Mouse (Mus musculus): ENCODE results near the gene Commd4. TPM values are rescaled to one million over a fixed set of nuclear protein-coding genes. Genes with fewer than 3 reads are reported as not detected.

Commd4 gene
- polyA plus RNA-seq, 1 experiment from 2014 or later, result 133 TPM

GRCm38 (mm10) chr9:57138507-57138906 is 19.6 kb downstream of the Commd4 start:
- 92% methylated on average over 6 of the region's 6 CpGs for WGBS
- TF ChIP-seq CTCF (IDR thresholded peaks at IDR 0.05; ENCODE audit: low read depth), result no peak
- no peak overlapping the region for H3K4me2 ChIP-seq (ENCODE audit: low read length)

GRCm38 (mm10) chr9:57137777-57138176 is 20.4 kb downstream of the Commd4 start:
- no peak for DNase-seq (ENCODE audit: low spot score)
- no peak for ATAC-seq (replicated peaks; ENCODE audit: low FRiP score, low read depth)
- Histone ChIP-seq H3K9me3 (replicated peaks; ENCODE audit: low read length) (no peaks in the 10 kb centered on the region), H3K4me1 (replicated peaks; ENCODE audit: insufficient read depth, low read length) (no peaks in the 10 kb centered on the region), H3K27me3 (ENCODE audit: insufficient read depth, low read length) (no peaks in the 10 kb centered on the region), H3K27ac (no peak overlapping the region), H3K4me3 (replicated peaks; ENCODE audit: low read depth, low read length) (no peak overlapping the region), H3K9ac (ENCODE audit: low read depth, low read length) (no peak overlapping the region), H3K4me2 (ENCODE audit: low read length) (no peak overlapping the region), H3K36me3 (ENCODE audit: insufficient read depth, low read length) (peaks cover 51% of the 10 kb centered on the region)
- no peak for TF ChIP-seq CTCF (IDR thresholded peaks at IDR 0.05; ENCODE audit: low read depth)
- 81% methylated on average over 9 of the region's 9 CpGs for WGBS

More at GRCm38 (mm10) chr9:57138507-57138906, 19.6 kb downstream of the Commd4 start:
- Histone ChIP-seq H3K9ac (ENCODE audit: low read depth, low read length) (no peak overlapping the region), H3K36me3 (ENCODE audit: insufficient read depth, low read length) (peaks cover 52% of the 10 kb centered on the region), H3K9me3 (replicated peaks; ENCODE audit: low read length) (no peaks in the 10 kb centered on the region), H3K27me3 (ENCODE audit: insufficient read depth, low read length) (no peaks in the 10 kb centered on the region), H3K27ac (no peak overlapping the region), H3K4me1 (replicated peaks; ENCODE audit: insufficient read depth, low read length) (no peaks in the 10 kb centered on the region), H3K4me3 (replicated peaks; ENCODE audit: low read depth, low read length) (no peak overlapping the region)
- ATAC-seq (replicated peaks; ENCODE audit: low FRiP score, low read depth), result no peak
- no peak for DNase-seq (ENCODE audit: low spot score)

GRCm38 (mm10) chr9:57137246-57137645 is 20.9 kb downstream of the Commd4 start:
- Histone ChIP-seq H3K4me1 (replicated peaks; ENCODE audit: insufficient read depth, low read length) (no peaks in the 10 kb centered on the region), H3K4me2 (ENCODE audit: low read length) (no peak overlapping the region), H3K27me3 (ENCODE audit: insufficient read depth, low read length) (no peaks in the 10 kb centered on the region), H3K27ac (no peak overlapping the region), H3K36me3 (ENCODE audit: insufficient read depth, low read length) (peaks cover 48% of the 10 kb centered on the region), H3K9ac (ENCODE audit: low read depth, low read length) (no peak overlapping the region), H3K9me3 (replicated peaks; ENCODE audit: low read length) (no peaks in the 10 kb centered on the region), H3K4me3 (replicated peaks; ENCODE audit: low read depth, low read length) (no peak overlapping the region)
- 78% methylated on average over 6 of the region's 6 CpGs for WGBS
- no peak for TF ChIP-seq CTCF (IDR thresholded peaks at IDR 0.05; ENCODE audit: low read depth)
- ATAC-seq (replicated peaks; ENCODE audit: low FRiP score, low read depth), result no peak
- no peak for DNase-seq (ENCODE audit: low spot score)

- peaks cover 24% of the 10 kb centered on the region for H3K36me3 ChIP-seq (ENCODE audit: insufficient read depth, low read length)
- ATAC-seq (replicated peaks; ENCODE audit: low FRiP score, low read depth) (peak; percentile 91), DNase-seq (ENCODE audit: low spot score) (peak; percentile 96)
- no peaks in the 10 kb centered on the region for H3K9me3 ChIP-seq (replicated peaks; ENCODE audit: low read length)
- peak within 1 kb of the TSS; percentile 84 for H3K4me3 ChIP-seq (replicated peaks; ENCODE audit: low read depth, low read length)
- H3K9ac ChIP-seq (ENCODE audit: low read depth, low read length), result peak within 1 kb of the TSS; percentile 81
- peak within 1 kb of the TSS; percentile 95 for H3K4me2 ChIP-seq (ENCODE audit: low read length)
- peak; percentile 89 for TF ChIP-seq CTCF (IDR thresholded peaks at IDR 0.05; ENCODE audit: low read depth)
- no peaks in the 10 kb centered on the region for H3K27me3 ChIP-seq (ENCODE audit: insufficient read depth, low read length)
- H3K4me1 ChIP-seq (replicated peaks; ENCODE audit: insufficient read depth, low read length), result no peaks in the 10 kb centered on the region
- under 1% methylated on average over 58 of the region's 58 CpGs for WGBS
- H3K27ac ChIP-seq, result peak within 1 kb of the TSS; percentile 99
Observed at GRCm38 (mm10) chr9:57130577-57131433, 27.3 kb downstream of the Commd4 start, which contains the start of gene Man2c1. Man2c1 (plus strand) TSS chr9:57130690.

GRCm38 (mm10) chr9:57129641-57130040 is 28.5 kb downstream of the Commd4 start:
- Histone ChIP-seq H3K4me3 (replicated peaks; ENCODE audit: low read depth, low read length) (no peak overlapping the region; the same call in 1 of the 2 replicates), H3K36me3 (ENCODE audit: insufficient read depth, low read length) (peaks cover 25% of the 10 kb centered on the region), H3K27ac (no peak overlapping the region), H3K9ac (ENCODE audit: low read depth, low read length) (no peak overlapping the region), H3K27me3 (ENCODE audit: insufficient read depth, low read length) (no peaks in the 10 kb centered on the region), H3K4me1 (replicated peaks; ENCODE audit: insufficient read depth, low read length) (no peaks in the 10 kb centered on the region), H3K9me3 (replicated peaks; ENCODE audit: low read length) (no peaks in the 10 kb centered on the region), H3K4me2 (ENCODE audit: low read length) (peak overlapping the region; percentile 95)
- no peak for TF ChIP-seq CTCF (IDR thresholded peaks at IDR 0.05; ENCODE audit: low read depth)
- DNase-seq (ENCODE audit: low spot score), result no peak
- ATAC-seq (replicated peaks; ENCODE audit: low FRiP score, low read depth), result no peak

GRCm38 (mm10) chr9:57117261-57117755 is 40.8 kb downstream of the Commd4 start:
- Histone ChIP-seq H3K4me2 (ENCODE audit: low read length) (no peak overlapping the region), H3K27ac (no peak overlapping the region), H3K27me3 (ENCODE audit: insufficient read depth, low read length) (no peaks in the 10 kb centered on the region), H3K4me3 (replicated peaks; ENCODE audit: low read depth, low read length) (no peak overlapping the region), H3K9me3 (replicated peaks; ENCODE audit: low read length) (no peaks in the 10 kb centered on the region), H3K9ac (ENCODE audit: low read depth, low read length) (no peak overlapping the region), H3K4me1 (replicated peaks; ENCODE audit: insufficient read depth, low read length) (no peaks in the 10 kb centered on the region), H3K36me3 (ENCODE audit: insufficient read depth, low read length) (peaks cover 50% of the 10 kb centered on the region)
- DNase-seq (ENCODE audit: low spot score) (no peak), ATAC-seq (replicated peaks; ENCODE audit: low FRiP score, low read depth) (no peak)
- WGBS, result 84% methylated on average over 13 of the region's 13 CpGs
- no peak for TF ChIP-seq CTCF (IDR thresholded peaks at IDR 0.05; ENCODE audit: low read depth)

Other genes starting within 250 kb of the Commd4 start
- 8.4 and 8.5 TPM in 2 replicates for gene Snx33, start 230.0 kb downstream of the Commd4 start, polyA plus RNA-seq (2015; fragmentation: Nextera tagmentation; extraction: Ambion mirVana)
- 112 and 123 TPM in 2 replicates for gene Imp3, start 220.9 kb downstream of the Commd4 start, polyA plus RNA-seq (2015; fragmentation: Nextera tagmentation; extraction: Ambion mirVana)
- 19.3 and 20.6 TPM in 2 replicates for gene Snupn, start 207.5 kb downstream of the Commd4 start, polyA plus RNA-seq (2015; fragmentation: Nextera tagmentation; extraction: Ambion mirVana)
- 23.6 and 27.5 TPM in 2 replicates for gene Ptpn9, start 163.4 kb downstream of the Commd4 start, polyA plus RNA-seq (2015; fragmentation: Nextera tagmentation; extraction: Ambion mirVana)
- 18.3 and 21.3 TPM in 2 replicates for gene Sin3a, start 86.3 kb downstream of the Commd4 start, polyA plus RNA-seq (2015; fragmentation: Nextera tagmentation; extraction: Ambion mirVana)
- 47.7 and 53.9 TPM in 2 replicates for gene Man2c1, start 27.6 kb downstream of the Commd4 start, polyA plus RNA-seq (2015; fragmentation: Nextera tagmentation; extraction: Ambion mirVana)
- 7.7 and 8.1 TPM in 2 replicates for gene Neil1, start 10.0 kb downstream of the Commd4 start, polyA plus RNA-seq (2015; fragmentation: Nextera tagmentation; extraction: Ambion mirVana)
- gene Trcg1, start 78.2 kb upstream of the Commd4 start, polyA plus RNA-seq (2015; fragmentation: Nextera tagmentation; extraction: Ambion mirVana), result 0.04 TPM in 1 of 2 replicates, not detected in the other
- gene 1700017B05Rik, start 104.3 kb upstream of the Commd4 start, polyA plus RNA-seq (2015; fragmentation: Nextera tagmentation; extraction: Ambion mirVana), result 13.1 and 13.6 TPM in 2 replicates